Comparison of ENCODE assay signal across 10 mouse cellular contexts in genomic region chr14:73475506-73475905, GRCm38 (mm10). TPM values are rescaled to one million over a fixed set of nuclear protein-coding genes. Genes with fewer than 3 reads are reported as not detected.
DNase-seq lines count a peak whose midpoint lies in the region; ATAC-seq lines count a peak whose summit lies in the region.
"Had no signal": no experiment of that assay in that cellular context is flagged by ENCODE, and none has a peak within 500 bp of the region (broad histone marks: within the 10 kb centered on the region; RNA-seq: fewer than 3 reads in every experiment).

No protein-coding gene starts in this region.

- no peak overlapping the region for H3K9ac ChIP-seq in hindbrain, embryonic 16.5 days (ENCODE audit: low read depth, low read length)
- no peak overlapping the region for H3K9ac ChIP-seq in hindbrain, embryonic 13.5 days
- H3K9ac ChIP-seq in embryonic facial prominence, embryonic 14.5 days (ENCODE audit: low read depth, low read length) = no peak overlapping the region
- H3K9ac ChIP-seq: embryonic facial prominence, embryonic 12.5 days had no signal

- H3K4me2 ChIP-seq in hindbrain, embryonic 16.5 days (ENCODE audit: low read length) = no peak overlapping the region
- no peak overlapping the region for H3K4me2 ChIP-seq in hindbrain, embryonic 13.5 days
- no peak overlapping the region for H3K4me2 ChIP-seq in embryonic facial prominence, embryonic 14.5 days (ENCODE audit: low read depth, low read length)
- H3K4me2 ChIP-seq: embryonic facial prominence, embryonic 12.5 days had no signal

- H3K4me3 ChIP-seq in hindbrain, embryonic 16.5 days (ENCODE audit: low read length) = no peak overlapping the region
- no peak overlapping the region for H3K4me3 ChIP-seq in hindbrain, embryonic 13.5 days
- H3K4me3 ChIP-seq in embryonic facial prominence, embryonic 14.5 days (ENCODE audit: low read depth, low read length) = no peak overlapping the region
- H3K4me3 ChIP-seq in limb, embryonic 10.5 days = no peak overlapping the region
- H3K4me3 ChIP-seq: embryonic facial prominence, embryonic 12.5 days had no signal

- H3K9me3 ChIP-seq in hindbrain, embryonic 16.5 days (ENCODE audit: control insufficient read depth, low read length) = peaks cover 2% of the 10 kb centered on the region; the same call in 1 of the 2 replicates
- no peaks in the 10 kb centered on the region for H3K9me3 ChIP-seq in hindbrain, embryonic 13.5 days
- no peaks in the 10 kb centered on the region for H3K9me3 ChIP-seq in embryonic facial prominence, embryonic 14.5 days (ENCODE audit: control insufficient read depth, low read length)
- no peaks in the 10 kb centered on the region for H3K9me3 ChIP-seq in limb, embryonic 10.5 days (replicated peaks)
- H3K9me3 ChIP-seq: embryonic facial prominence, embryonic 12.5 days had no signal

- H3K36me3 ChIP-seq in hindbrain, embryonic 16.5 days (ENCODE audit: control insufficient read depth, insufficient read depth, low read length) = no peaks in the 10 kb centered on the region
- H3K36me3 ChIP-seq in hindbrain, embryonic 13.5 days = no peaks in the 10 kb centered on the region
- no peaks in the 10 kb centered on the region for H3K36me3 ChIP-seq in embryonic facial prominence, embryonic 14.5 days (ENCODE audit: control insufficient read depth, insufficient read depth, low read length)
- H3K36me3 ChIP-seq in limb, embryonic 10.5 days = no peaks in the 10 kb centered on the region
- H3K36me3 ChIP-seq: embryonic facial prominence, embryonic 12.5 days had no signal

- no peak for ATAC-seq in hindbrain, embryonic 16.5 days
- no peak for ATAC-seq in hindbrain, embryonic 13.5 days (ENCODE audit: low FRiP score)
- ATAC-seq in embryonic facial prominence, embryonic 14.5 days (ENCODE audit: low read depth) = no peak
- ATAC-seq in erythroid progenitor cell, adult 5-6 weeks (replicated peaks; ENCODE audit: low FRiP score, poor library complexity, severe bottlenecking) = no peak

- H3K4me1 ChIP-seq in hindbrain, embryonic 16.5 days (ENCODE audit: control insufficient read depth, insufficient read depth, low read depth, low read length) = peaks cover 11% of the 10 kb centered on the region
- peaks cover 19% of the 10 kb centered on the region for H3K4me1 ChIP-seq in hindbrain, embryonic 13.5 days (replicated peaks)
- H3K4me1 ChIP-seq in embryonic facial prominence, embryonic 14.5 days (ENCODE audit: control insufficient read depth, insufficient read depth, low read length) = peaks cover 19% of the 10 kb centered on the region
- peaks cover 16% of the 10 kb centered on the region for H3K4me1 ChIP-seq in limb, embryonic 10.5 days

- DNase-seq in adrenal gland, postnatal 10 days = peak; percentile 27
- DNase-seq in adrenal gland, postnatal 36 days = no peak
- DNase-seq in embryonic facial prominence, embryonic 14.5 days (ENCODE audit: low spot score) = no peak
- DNase-seq in kidney, postnatal 14 days = peak; percentile 58
- DNase-seq in limb, embryonic 10.5 days (ENCODE audit: low spot score) = no peak
- DNase-seq: thymus, postnatal 4 days had no signal

- WGBS in hindbrain, embryonic 16.5 days = 53% methylated on average over 7 of the region's 7 CpGs
- WGBS in hindbrain, embryonic 13.5 days = 72% methylated on average over 7 of the region's 7 CpGs
- 64% methylated on average over 7 of the region's 7 CpGs for WGBS in embryonic facial prominence, embryonic 14.5 days
- WGBS in limb, embryonic 10.5 days = 81% methylated on average over 7 of the region's 7 CpGs

- peak overlapping the region; percentile 4; the same call in 1 of the 2 replicates for H3K27ac ChIP-seq in hindbrain, embryonic 16.5 days (ENCODE audit: low read depth, low read length)
- H3K27ac ChIP-seq in hindbrain, embryonic 13.5 days = no peak overlapping the region
- 0 out of 2 replicates have a peak overlapping the region, but pooled peaks have one; percentile 45 for H3K27ac ChIP-seq in embryonic facial prominence, embryonic 14.5 days (replicated peaks; ENCODE audit: low read depth, low read length)
- no peak overlapping the region for H3K27ac ChIP-seq in limb, embryonic 10.5 days

- H3K27me3 ChIP-seq in hindbrain, embryonic 16.5 days (replicated peaks; ENCODE audit: control insufficient read depth, insufficient read depth, low read length) = no peaks in the 10 kb centered on the region
- no peaks in the 10 kb centered on the region for H3K27me3 ChIP-seq in hindbrain, embryonic 13.5 days
- no peaks in the 10 kb centered on the region for H3K27me3 ChIP-seq in embryonic facial prominence, embryonic 14.5 days (replicated peaks; ENCODE audit: control insufficient read depth, insufficient read depth, low read length)
- H3K27me3 ChIP-seq in limb, embryonic 10.5 days (ENCODE audit: low read depth, poor library complexity, severe bottlenecking) = no peaks in the 10 kb centered on the region
- H3K27me3 ChIP-seq: embryonic facial prominence, embryonic 12.5 days had no signal

RNA-seq across cellular contexts. Expression of gene Med4, which starts 34.3 kb away (rescaled TPM):
- 10 to 100 TPM; 25.1 to 32.8 TPM for total RNA-seq in adrenal gland, postnatal 10 days (2021)
- total RNA-seq in adrenal gland, postnatal 36 days (2021) = 10 to 100 TPM; 22.9 to 24.7 TPM
- 77.8 and 78.9 TPM in 2 replicates for polyA plus RNA-seq in hindbrain, embryonic 16.5 days (2015; fragmentation: Nextera tagmentation; extraction: Ambion mirVana)
- 86.8 and 88.7 TPM in 2 replicates for polyA plus RNA-seq in hindbrain, embryonic 13.5 days (2015; fragmentation: Nextera tagmentation; extraction: Ambion mirVana)
- polyA plus RNA-seq in embryonic facial prominence, embryonic 14.5 days (2014; fragmentation: Nextera tagmentation; extraction: Ambion mirVana) = 72.9 and 73.5 TPM in 2 replicates
- 120 and 123 TPM in 2 replicates for polyA plus RNA-seq in limb, embryonic 10.5 days (2016; fragmentation: Nextera tagmentation; extraction: Ambion mirVana)
- total RNA-seq in erythroid progenitor cell, adult 5-6 weeks (2015; ENCODE audit: low replicate concordance) = 15.5 and 20.1 TPM in 2 replicates
- 15.4 and 21.8 TPM in 2 replicates for total RNA-seq in erythroid progenitor cell, adult 5-6 weeks (2017; ENCODE audit: low replicate concordance)

RNA-seq across cellular contexts. Expression of gene Sucla2, which starts 49.6 kb away (rescaled TPM):
- 1,000 to 10,000 TPM; 1,072 to 1,158 TPM for total RNA-seq in adrenal gland, postnatal 10 days (2021)
- total RNA-seq in adrenal gland, postnatal 36 days (2021) = 100 to 1,000 TPM; 346 to 377 TPM
- 131 and 145 TPM in 2 replicates for polyA plus RNA-seq in hindbrain, embryonic 16.5 days (2015; fragmentation: Nextera tagmentation; extraction: Ambion mirVana)
- 123 and 124 TPM in 2 replicates for polyA plus RNA-seq in hindbrain, embryonic 13.5 days (2015; fragmentation: Nextera tagmentation; extraction: Ambion mirVana)
- 121 and 127 TPM in 2 replicates for polyA plus RNA-seq in embryonic facial prominence, embryonic 14.5 days (2014; fragmentation: Nextera tagmentation; extraction: Ambion mirVana)
- polyA plus RNA-seq in limb, embryonic 10.5 days (2016; fragmentation: Nextera tagmentation; extraction: Ambion mirVana) = 90.6 and 102 TPM in 2 replicates
- 18.4 and 31.0 TPM in 2 replicates for total RNA-seq in erythroid progenitor cell, adult 5-6 weeks (2015; ENCODE audit: low replicate concordance)
- 23.3 and 35.9 TPM in 2 replicates for total RNA-seq in erythroid progenitor cell, adult 5-6 weeks (2017; ENCODE audit: low replicate concordance)

Comparison
In these comparisons a context has a peak if more than half of its experiments do, and no peak if none do; other contexts are left out.
1. DNase-seq: peak in adrenal gland, postnatal 10 days (single experiment) and kidney, postnatal 14 days (single experiment); none in adrenal gland, postnatal 36 days (0 of 2), embryonic facial prominence, embryonic 14.5 days (single experiment) and limb, embryonic 10.5 days (single experiment).
2. H3K27ac ChIP-seq: peak in hindbrain, embryonic 16.5 days (single experiment) and embryonic facial prominence, embryonic 14.5 days (single experiment); none in hindbrain, embryonic 13.5 days (single experiment) and limb, embryonic 10.5 days (single experiment).